Mouse (Mus musculus): ENCODE results near the gene Smg6. TPM values are rescaled to one million over a fixed set of nuclear protein-coding genes. Genes with fewer than 3 reads are reported as not detected.

Gene Smg6
- polyA plus RNA-seq, 1 experiment from 2014 or later: 11.0 TPM

- no peak overlapping the region for H3K4me3 ChIP-seq
- H3K4me1 ChIP-seq: peaks cover 68% of the 10 kb centered on the region
- 0 out of 2 replicates have a peak overlapping the region, but pooled peaks have one; percentile 97 for H3K4me2 ChIP-seq
- H3K9me3 ChIP-seq: no peaks in the 10 kb centered on the region
- H3K36me3 ChIP-seq: peaks cover 80% of the 10 kb centered on the region
- peaks cover 48% of the 10 kb centered on the region for H3K27me3 ChIP-seq (replicated peaks)
- ATAC-seq (ENCODE audit: extremely low read depth, insufficient number of reproducible peaks, low FRiP score, low TSS enrichment): no peak
- WGBS: 87% methylated on average over 12 of the region's 12 CpGs
- peak overlapping the region; percentile 66 for H3K27ac ChIP-seq (replicated peaks)
- H3K9ac ChIP-seq: peak overlapping the region; percentile 88; the same call in 1 of the 2 replicates
Measured at GRCm38 (mm10) chr11:75162591-75163080, 237.0 kb downstream of the Smg6 start.

DNA sequence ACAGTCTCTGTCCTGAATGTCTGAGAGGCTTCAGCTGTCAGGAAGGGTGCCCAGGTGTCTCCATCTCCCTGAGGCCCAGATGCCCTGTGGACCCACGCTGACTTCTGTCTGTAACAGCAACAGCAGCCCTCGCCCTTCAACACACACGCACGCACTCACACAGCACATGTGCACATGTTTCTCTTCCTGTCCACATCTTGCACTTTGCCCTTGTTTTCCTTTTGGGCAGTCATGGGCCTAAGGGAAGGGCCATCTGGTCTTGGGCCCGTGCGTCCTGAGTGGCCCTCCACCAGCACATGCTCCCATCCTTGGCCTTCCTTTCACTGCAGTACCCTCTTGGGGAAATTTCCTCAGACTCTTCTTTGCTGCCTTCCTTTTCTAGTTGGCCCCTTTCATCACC is 237.8 kb downstream of the Smg6 start:
- peak overlapping the region; percentile 88; the same call in 1 of the 2 replicates for H3K9ac ChIP-seq
- H3K27ac ChIP-seq (replicated peaks): peak overlapping the region; percentile 66; the same call in 1 of the 2 replicates
- H3K4me2 ChIP-seq: peak overlapping the region; percentile 97
- H3K27me3 ChIP-seq (replicated peaks): peaks cover 55% of the 10 kb centered on the region
- peaks cover 79% of the 10 kb centered on the region for H3K36me3 ChIP-seq
- no peaks in the 10 kb centered on the region for H3K9me3 ChIP-seq
- ATAC-seq (ENCODE audit: extremely low read depth, insufficient number of reproducible peaks, low FRiP score, low TSS enrichment): no peak
- peak overlapping the region; percentile 8; the same call in 1 of the 2 replicates for H3K4me3 ChIP-seq
- H3K4me1 ChIP-seq: peaks cover 75% of the 10 kb centered on the region
- WGBS: 81% methylated on average over 6 of the region's 6 CpGs

DNA sequence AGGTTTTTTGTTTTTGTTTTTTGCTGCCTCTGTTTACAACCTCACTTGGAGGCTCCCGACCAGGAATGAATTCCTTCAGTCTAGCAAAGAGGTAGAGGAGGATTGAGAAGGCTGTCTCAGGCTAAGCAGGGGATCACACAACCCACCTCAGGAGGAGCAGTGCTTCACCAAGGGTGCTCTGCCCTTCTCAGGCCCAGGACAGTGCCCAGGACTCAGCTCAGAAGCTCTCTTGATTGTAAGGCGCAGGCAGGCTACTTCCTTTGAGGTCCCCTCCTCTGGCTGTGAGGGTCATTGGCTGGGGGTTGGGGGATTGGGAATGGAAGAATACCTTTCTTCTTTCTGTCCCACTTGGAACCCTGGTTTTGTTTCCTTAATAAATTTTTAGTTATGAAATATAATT is 238.4 kb downstream of the Smg6 start:
- Histone ChIP-seq H3K27ac (replicated peaks) (0 out of 2 replicates have a peak overlapping the region, but pooled peaks have one; percentile 9), H3K9ac (peak overlapping the region; percentile 88), H3K36me3 (peaks cover 74% of the 10 kb centered on the region)

GRCm38 (mm10) chr11:75164750-75165149 is 239.1 kb downstream of the Smg6 start:
- Histone ChIP-seq H3K9ac (peak overlapping the region; percentile 88), H3K9me3 (no peaks in the 10 kb centered on the region), H3K4me3 (peak overlapping the region; percentile 79), H3K27ac (replicated peaks) (peak overlapping the region; percentile 13; the same call in 1 of the 2 replicates), H3K4me1 (peaks cover 87% of the 10 kb centered on the region), H3K36me3 (peaks cover 67% of the 10 kb centered on the region), H3K27me3 (replicated peaks) (peaks cover 69% of the 10 kb centered on the region), H3K4me2 (peak overlapping the region; percentile 97)
- no peak for ATAC-seq (ENCODE audit: extremely low read depth, insufficient number of reproducible peaks, low FRiP score, low TSS enrichment)
- WGBS: 24% methylated on average over 15 of the region's 15 CpGs

More for the DNA sequence above, 238.4 kb downstream of the Smg6 start:
- Histone ChIP-seq H3K4me1 (peaks cover 80% of the 10 kb centered on the region), H3K4me2 (peak overlapping the region; percentile 97), H3K9me3 (no peaks in the 10 kb centered on the region), H3K4me3 (peak overlapping the region; percentile 79), H3K27me3 (replicated peaks) (peaks cover 62% of the 10 kb centered on the region)
- 72% methylated on average over 2 of the region's 2 CpGs for WGBS
- no peak for ATAC-seq (ENCODE audit: extremely low read depth, insufficient number of reproducible peaks, low FRiP score, low TSS enrichment)

- 7% methylated on average over 54 of the region's 54 CpGs for WGBS
- Histone ChIP-seq H3K4me2 (peak overlapping the region; percentile 97), H3K9ac (peak overlapping the region; percentile 88), H3K4me1 (peaks cover 95% of the 10 kb centered on the region), H3K27ac (replicated peaks) (peak overlapping the region; percentile 89), H3K27me3 (replicated peaks) (peaks cover 78% of the 10 kb centered on the region), H3K9me3 (no peaks in the 10 kb centered on the region), H3K36me3 (peaks cover 59% of the 10 kb centered on the region), H3K4me3 (peak overlapping the region; percentile 79)
- ATAC-seq (ENCODE audit: extremely low read depth, insufficient number of reproducible peaks, low FRiP score, low TSS enrichment): no peak
Measured at GRCm38 (mm10) chr11:75165441-75166192, 240.0 kb downstream of the Smg6 start.

DNA sequence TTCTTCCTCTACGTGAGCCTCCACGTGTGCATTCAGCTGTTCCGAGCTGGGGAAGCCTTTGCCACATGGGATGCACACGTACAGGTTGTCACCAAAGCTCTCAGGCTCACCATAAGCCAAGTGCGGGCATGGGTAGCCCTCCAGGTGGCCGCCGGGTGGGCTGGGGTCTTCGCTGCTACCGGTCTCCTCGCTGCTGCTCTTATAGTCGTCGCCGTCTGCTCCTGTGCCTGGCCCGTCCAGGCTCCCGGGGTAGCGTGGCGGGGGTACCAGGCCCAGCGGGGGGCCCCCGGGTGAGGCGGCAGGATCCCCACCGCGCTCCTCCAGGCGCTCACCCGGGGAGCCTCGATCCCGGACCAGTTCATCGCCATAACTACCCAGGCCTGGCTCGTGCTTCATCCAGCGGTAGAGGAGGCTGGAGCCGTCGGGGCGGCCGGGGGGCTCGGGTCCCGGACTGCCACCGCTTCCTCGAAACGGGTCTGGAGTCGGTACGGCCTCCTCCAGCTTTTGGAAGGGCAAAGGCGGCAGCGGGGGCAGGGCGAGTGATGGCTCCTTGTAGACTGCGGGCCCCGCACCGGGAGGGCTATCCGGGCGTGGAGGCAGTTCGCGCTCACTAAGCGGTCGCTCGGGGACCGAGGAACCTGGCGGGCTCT is 240.7 kb downstream of the Smg6 start:
- H3K27ac ChIP-seq (replicated peaks): peak overlapping the region; percentile 89
- peaks cover 94% of the 10 kb centered on the region for H3K4me1 ChIP-seq
- ATAC-seq (ENCODE audit: extremely low read depth, insufficient number of reproducible peaks, low FRiP score, low TSS enrichment): no peak
- peaks cover 85% of the 10 kb centered on the region for H3K27me3 ChIP-seq (replicated peaks)
- peak overlapping the region; percentile 79 for H3K4me3 ChIP-seq
- peaks cover 52% of the 10 kb centered on the region for H3K36me3 ChIP-seq
- 7% methylated on average over 55 of the region's 55 CpGs for WGBS
- no peaks in the 10 kb centered on the region for H3K9me3 ChIP-seq
- H3K9ac ChIP-seq: peak overlapping the region; percentile 88
- H3K4me2 ChIP-seq: peak overlapping the region; percentile 97

DNA sequence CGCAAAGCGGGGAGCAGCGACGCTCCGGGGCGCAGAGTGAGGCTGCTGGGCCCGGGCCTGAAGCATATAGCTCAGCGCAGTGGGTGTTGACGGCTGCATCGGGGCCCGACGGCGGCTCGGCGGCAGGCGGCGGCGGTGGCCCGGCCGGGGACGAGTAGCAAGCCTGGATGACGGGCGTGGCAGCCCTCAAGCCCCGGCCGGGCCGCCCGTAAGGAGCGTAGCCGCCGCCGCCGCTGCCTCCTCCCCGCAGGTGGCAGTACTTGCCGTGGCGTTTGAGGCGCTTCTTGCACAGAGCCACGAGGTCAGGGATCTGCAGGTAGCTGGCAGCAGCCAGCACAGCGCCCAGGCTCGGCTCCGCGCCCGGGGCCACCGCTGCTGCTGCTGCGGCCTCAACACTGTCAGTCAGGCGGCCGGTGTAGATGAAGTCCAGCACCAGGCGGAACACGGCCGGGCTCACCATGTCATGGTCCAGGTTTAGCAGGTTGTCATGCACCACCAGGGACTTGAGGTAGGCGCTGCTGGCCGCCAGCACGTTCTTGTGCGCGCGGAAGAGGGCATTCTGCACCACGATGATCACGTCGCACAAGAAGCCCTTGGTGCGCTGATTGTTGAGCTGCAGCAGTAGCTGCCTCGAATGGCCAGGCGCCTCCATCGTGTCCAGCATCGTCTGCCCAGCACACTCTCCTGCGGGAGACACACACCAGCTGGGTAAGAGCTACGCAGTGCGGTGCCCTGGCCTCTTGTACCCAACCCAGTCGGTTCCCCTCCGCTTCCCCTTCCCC is 241.4 kb downstream of the Smg6 start:
- Histone ChIP-seq H3K9ac (peak overlapping the region; percentile 88), H3K27me3 (replicated peaks) (peaks cover 92% of the 10 kb centered on the region), H3K27ac (replicated peaks) (peak overlapping the region; percentile 89), H3K4me1 (peaks cover 93% of the 10 kb centered on the region), H3K9me3 (no peaks in the 10 kb centered on the region), H3K36me3 (peaks cover 45% of the 10 kb centered on the region), H3K4me2 (peak overlapping the region; percentile 97), H3K4me3 (peak overlapping the region; percentile 79)
- no peak for ATAC-seq (ENCODE audit: extremely low read depth, insufficient number of reproducible peaks, low FRiP score, low TSS enrichment)
- WGBS: 3% methylated on average over 66 of the region's 68 CpGs

DNA sequence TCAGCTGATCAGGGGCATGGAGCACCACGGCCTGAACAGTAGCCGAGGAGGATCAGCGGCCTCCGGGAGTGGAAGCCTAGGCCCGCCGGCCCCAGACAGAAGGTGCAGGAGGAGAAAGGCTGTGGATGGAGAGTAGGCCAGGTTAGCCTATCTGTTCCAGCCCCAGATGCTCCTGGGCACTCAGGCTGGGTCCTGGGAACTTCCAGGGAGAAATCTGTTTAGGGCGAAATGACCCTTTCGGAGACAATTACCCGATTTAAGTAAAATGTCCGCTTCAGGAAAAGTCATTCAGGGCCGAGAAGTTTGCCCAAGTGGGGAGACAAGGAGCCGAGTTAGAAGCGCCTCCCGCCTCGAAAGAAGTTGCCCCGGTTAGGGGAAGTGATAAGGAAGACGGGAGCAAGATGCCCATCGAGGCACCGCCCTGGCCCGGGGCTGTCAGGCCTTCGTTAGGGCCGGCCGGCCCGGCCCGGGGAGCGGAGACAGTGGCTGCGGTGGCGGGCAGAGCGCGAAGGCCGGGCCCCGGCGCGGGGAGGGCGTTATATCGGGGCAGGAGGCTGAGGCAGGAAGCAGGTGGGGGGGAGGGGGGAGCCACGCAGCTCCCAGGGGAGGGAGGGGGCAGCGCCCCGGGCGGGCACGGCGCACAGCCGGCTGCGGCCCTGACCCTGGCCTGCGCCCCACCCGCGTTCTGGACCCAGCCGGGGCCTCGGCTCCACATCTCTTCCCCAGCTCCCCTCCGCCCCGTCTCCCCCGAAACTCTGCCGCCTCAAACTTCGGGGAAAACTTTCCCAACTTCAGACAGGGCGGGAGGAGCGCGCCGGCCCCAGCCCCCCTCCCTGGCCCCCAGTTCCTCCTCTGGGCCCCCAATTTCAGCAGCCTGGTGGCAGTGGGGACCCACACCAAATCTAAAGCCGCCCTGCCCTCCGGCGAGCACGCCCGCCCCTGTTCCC is 242.3 kb downstream of the Smg6 start:
- Histone ChIP-seq H3K9ac (peak overlapping the region; percentile 88), H3K36me3 (peaks cover 36% of the 10 kb centered on the region), H3K4me2 (peak overlapping the region; percentile 97), H3K27ac (replicated peaks) (peak overlapping the region; percentile 89), H3K27me3 (replicated peaks) (peaks cover 100% of the 10 kb centered on the region), H3K4me3 (peak overlapping the region; percentile 79), H3K4me1 (peaks cover 93% of the 10 kb centered on the region), H3K9me3 (no peaks in the 10 kb centered on the region)
- no peak for ATAC-seq (ENCODE audit: extremely low read depth, insufficient number of reproducible peaks, low FRiP score, low TSS enrichment)
- WGBS: 7% methylated on average over 45 of the region's 63 CpGs

- Histone ChIP-seq H3K4me1 (peaks cover 92% of the 10 kb centered on the region), H3K4me2 (peak overlapping the region; percentile 97)
Measured at GRCm38 (mm10) chr11:75168590-75169361, 243.2 kb downstream of the Smg6 start.

More at GRCm38 (mm10) chr11:75168590-75169361, 243.2 kb downstream of the Smg6 start:
- no peak for ATAC-seq (ENCODE audit: extremely low read depth, insufficient number of reproducible peaks, low FRiP score, low TSS enrichment)
- Histone ChIP-seq H3K9me3 (no peaks in the 10 kb centered on the region), H3K27me3 (replicated peaks) (peaks cover 100% of the 10 kb centered on the region), H3K27ac (replicated peaks) (peak overlapping the region; percentile 89), H3K36me3 (peaks cover 28% of the 10 kb centered on the region), H3K4me3 (peak overlapping the region; percentile 79), H3K9ac (peak overlapping the region; percentile 88)
- under 1% methylated on average over 82 of the region's 83 CpGs for WGBS

Data from heart, embryonic 13.5 days (tissue).